Mouse (Mus musculus): ENCODE measurements around the gene Ffar3.

Ffar3 gene

GRCm38 (mm10) chr7:30811757-30812290 is 44.2 kb downstream of the Ffar3 start:
- in situ Hi-C loops (cut with MboI; ENCODE audit: low pct_unique_long_range_greater_than_20kb in 1 of 2, low sequenced_read_pairs in 2 of 2, unreplicated experiment in 1 of 2): loop anchor here in 1 of 2 experiments (10.0 kb wide), 1 partner anchor 163 kb away; the partner anchor contains the start of genes Fam187b and Lsr

DNA sequence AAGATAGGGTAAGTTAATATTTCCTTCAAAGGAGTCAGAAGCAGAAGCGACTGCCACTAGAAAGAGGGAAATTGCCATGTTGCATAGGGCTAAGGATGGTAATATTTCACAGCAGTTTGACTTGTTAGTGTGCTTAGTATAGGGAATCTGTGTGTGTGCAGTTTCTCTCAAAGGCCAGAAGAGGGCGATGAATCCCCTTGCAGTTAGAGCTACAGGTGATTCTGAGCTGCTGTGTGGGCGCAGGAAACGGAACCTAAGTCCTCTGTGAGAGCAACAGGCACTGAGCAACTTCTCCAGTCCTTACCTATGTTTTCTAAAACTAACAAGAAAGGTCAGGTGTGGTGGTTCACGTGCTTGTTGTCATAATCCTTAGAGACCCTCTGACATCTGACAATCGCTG is 45.7 kb downstream of the Ffar3 start:
- in situ Hi-C loops (cut with MboI; ENCODE audit: low pct_unique_long_range_greater_than_20kb in 1 of 2, low sequenced_read_pairs in 2 of 2, unreplicated experiment in 1 of 2): loop anchor here in 1 of 2 experiments (10.0 kb wide), 1 partner anchor 164 kb away; the partner anchor contains the start of genes Fam187b and Lsr

DNA sequence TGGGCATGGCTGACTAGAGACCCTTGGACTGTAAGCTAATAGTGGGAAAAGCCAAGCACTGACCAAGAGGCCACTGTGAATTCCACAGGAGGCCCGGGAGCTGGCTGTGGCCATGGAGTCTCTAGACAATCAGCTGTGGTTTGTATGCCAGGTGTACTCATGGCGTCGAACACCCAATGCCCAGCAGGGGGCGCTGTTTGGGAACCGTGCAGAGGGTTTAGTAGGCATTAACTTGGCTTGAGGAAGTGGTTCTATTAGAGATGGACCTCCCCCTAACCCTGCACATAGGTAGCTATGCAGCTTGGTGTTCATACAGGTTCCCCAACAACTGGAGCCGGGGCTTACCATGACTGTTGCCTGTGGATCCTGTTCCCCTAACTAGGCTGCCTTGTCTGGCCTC is 50.1 kb downstream of the Ffar3 start:
- in situ Hi-C loops (cut with MboI; ENCODE audit: low pct_unique_long_range_greater_than_20kb in 1 of 2, low sequenced_read_pairs in 2 of 2, unreplicated experiment in 1 of 2): no loop called here

All from mouse embryonic stem cell (cell line).